Mouse (Mus musculus) kidney, adult 18-20 months (tissue): Measurements from ENCODE around the gene Tomm40l.

Experiments
- DNase-seq: peaks from one replicate; pipeline ENCODE4 v3.0.0; 2021

The Tomm40l gene

GRCm38 (mm10) chr1:171222238-171223155 lies at the start of gene Tomm40l:
Gene Tomm40l, minus strand, starts transcription at chr1:171222514.
- DNase-seq = peak; percentile 93

- DNase-seq = no peak
Observed at GRCm38 (mm10) chr1:171272086-171272485, 49.8 kb upstream of the Tomm40l start.

DNA sequence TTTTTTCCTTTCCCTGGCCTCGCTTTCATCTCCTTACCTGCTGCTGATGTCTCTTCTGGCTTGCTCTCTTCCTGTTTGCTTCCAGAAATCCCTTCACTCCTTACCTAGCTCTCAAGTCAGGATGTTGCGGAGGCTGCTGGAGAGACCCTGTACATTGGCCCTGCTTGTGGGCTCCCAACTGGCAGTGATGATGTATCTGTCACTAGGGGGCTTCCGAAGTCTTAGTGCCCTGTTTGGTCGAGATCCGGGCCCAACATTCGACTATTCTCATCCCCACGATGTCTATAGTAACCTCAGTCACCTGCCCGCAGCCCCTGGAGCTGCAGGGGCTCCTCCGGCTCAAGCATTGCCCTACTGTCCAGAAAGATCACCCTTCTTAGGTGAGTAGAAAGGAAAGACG lies 49.3 kb upstream of the Tomm40l start:
- no peak for DNase-seq

- no peak for DNase-seq
Observed at GRCm38 (mm10) chr1:171271196-171271595, 48.9 kb upstream of the Tomm40l start.

DNA sequence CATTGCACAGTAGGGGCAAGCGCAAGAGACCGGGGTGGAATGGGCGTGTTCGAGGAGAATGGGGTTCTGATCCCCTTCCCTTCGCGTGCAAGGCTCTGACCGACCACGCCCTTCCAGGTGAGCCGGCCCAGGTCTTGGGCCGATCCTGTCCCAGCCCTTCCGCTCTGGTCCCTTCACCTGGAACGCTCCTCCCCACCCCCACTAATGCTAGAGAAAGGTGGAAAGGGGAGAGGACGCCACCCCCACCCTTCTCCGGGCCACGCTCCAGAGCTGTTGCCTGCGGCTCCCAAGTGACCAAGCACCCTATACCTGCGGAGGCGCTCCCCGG lies 48.2 kb upstream of the Tomm40l start:
- peak; percentile 76 for DNase-seq

DNA sequence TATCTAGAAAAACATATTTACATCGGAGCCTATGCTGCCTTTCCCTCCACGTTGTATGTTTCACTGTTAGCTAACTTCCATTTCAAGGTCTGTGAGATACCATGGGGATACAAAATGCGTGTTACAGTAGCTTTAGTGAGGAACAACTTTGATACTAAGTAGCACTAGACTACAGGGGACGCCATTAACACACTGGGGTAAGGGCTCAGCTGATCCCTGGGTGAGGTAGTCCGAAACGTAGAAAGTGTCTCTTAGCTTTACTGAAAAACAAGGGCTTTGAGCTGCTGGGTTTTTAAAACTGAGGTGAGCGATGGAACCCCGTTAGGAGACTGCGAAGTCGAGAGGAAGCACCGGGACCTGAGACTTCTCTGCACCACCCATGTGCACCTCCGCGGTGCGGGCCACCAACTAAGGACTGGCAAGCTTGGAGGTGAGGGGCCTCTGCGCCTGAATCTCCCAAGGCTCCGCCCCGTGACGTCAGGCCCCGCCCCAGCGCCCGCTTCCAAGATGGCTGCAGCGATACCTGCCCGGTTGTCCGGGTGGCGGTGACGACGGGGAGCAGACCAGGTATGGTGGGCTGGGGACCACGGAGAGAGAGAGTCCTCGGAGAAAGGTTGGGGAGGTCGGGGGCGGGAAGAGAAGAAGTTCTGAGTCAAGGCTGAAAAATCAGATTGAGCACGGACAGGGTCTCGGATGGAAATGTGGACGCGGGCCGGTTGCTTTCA lies 47.7 kb upstream of the Tomm40l start, which contains the start of gene B4galt3:
B4galt3 (plus strand) TSS at position 481 of the 725 bp plus-strand sequence.
- DNase-seq = peak; percentile 99

- DNase-seq = no peak
Observed at GRCm38 (mm10) chr1:171268341-171268740, 46.0 kb upstream of the Tomm40l start.

DNA sequence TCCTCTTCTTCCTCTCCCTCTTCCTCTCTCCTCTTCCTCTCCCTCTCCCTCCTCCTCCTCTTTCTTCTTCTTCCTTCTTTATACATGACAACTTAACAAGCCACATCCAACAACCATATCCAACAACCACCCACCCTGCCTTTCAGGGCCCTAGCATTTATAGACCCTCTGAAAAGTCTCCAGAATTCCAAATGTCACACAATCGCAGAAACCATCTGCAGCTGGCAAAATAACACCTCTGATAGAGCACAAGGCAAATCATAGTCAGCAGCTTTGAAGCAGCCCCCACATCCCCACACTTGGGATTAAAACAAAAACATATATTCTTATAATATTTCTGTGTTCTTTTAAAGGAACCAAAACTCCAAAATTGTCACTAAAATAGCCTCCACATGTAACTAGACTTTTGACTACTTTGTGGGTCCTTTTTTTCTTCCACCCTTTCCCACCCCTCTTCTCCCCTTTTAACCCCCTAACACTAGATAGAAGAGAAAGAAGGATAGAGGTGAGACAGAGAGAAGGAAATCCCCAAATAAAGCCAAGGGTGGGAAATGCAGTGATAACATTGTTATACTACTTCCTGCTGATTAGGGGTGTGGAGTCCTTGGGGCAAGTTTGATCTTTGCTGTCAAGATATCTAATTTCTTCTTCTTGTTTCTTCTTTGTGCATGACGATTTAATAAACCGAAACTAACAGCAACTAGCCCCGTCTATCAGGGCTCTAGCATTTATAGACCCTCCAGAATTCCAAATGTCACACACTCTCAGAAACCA lies 43.8 kb upstream of the Tomm40l start:
- DNase-seq = no peak

DNA sequence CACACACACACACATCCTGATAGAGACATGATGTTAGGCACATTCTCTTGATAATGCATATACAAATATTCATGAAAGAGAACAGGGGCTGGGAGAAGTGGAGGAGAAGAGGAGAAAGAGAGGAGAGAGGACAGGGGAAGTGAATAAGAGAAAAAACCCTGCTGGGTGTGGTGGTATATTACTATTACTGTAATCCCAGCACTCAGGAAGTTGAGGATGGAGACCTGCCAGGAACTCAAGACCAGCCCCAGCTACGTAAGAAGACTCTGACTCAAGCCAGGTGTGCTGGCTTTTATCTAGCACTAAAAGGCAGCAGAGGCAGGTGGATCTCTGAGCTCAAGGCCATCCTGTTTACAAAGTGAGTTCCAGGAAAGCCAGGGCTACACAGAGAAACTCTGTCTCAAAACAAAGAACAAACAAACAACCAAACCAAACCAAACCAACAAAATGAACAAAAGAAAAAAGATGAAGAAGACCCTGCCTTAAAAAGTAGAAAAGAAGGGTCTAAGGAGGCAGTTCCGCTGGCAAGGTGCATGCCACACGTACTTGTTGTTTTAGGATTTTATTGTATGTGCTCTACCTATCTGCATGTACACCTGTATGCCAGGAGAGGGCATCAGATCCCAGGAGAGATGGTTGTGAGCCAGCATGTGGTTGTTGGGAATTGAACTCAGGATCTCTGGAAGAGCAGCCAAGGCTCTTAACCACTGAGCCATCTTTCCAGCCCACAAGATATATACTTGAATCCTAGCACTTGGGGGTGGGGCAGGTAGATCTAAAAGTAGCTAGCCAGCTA lies 41.5 kb upstream of the Tomm40l start:
- no peak for DNase-seq

- DNase-seq = no peak
Observed at GRCm38 (mm10) chr1:171263185-171263611, 40.9 kb upstream of the Tomm40l start.

GRCm38 (mm10) chr1:171262594-171263130 lies 40.3 kb upstream of the Tomm40l start:
- DNase-seq = peak; percentile 52

DNA sequence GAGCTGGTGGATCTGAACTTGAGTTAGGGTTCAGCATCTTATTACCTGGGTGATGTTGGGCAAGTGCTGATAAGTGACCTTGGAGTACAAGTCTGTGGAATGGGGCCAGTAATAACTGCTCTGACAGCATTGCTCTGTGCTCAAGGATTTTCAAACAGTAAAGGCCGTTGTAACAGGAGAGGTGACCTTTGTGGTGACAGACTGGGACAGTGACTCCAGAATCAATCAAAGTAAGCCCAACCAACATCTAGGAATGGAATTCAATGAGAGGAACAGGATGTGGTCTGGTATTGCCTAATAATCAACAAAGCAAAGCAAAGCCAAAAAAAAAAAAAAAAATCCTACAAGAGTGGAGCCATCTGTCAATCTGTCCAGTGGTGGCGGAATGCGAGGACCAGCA lies 38.0 kb upstream of the Tomm40l start:
- DNase-seq = no peak

DNA sequence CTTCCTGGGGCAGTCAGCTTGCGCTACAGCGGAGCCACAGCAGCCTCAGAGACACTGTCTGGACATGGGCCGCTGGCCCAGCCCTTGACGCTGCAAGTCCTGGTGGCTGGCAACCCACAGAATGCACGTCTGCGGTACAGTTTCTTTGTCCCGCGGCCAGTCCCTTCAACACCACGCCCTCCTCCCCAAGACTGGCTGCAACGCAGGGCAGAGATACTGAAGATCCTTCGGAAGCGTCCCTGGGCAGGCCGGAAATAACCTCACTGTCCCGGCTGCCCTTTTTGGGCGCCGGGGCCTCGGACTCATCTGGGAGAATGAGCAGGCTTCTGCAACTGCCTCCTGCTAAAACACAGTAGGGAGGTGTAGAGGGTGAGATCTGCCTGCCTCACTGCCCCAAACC lies 36.6 kb upstream of the Tomm40l start:
- no peak for DNase-seq

DNA sequence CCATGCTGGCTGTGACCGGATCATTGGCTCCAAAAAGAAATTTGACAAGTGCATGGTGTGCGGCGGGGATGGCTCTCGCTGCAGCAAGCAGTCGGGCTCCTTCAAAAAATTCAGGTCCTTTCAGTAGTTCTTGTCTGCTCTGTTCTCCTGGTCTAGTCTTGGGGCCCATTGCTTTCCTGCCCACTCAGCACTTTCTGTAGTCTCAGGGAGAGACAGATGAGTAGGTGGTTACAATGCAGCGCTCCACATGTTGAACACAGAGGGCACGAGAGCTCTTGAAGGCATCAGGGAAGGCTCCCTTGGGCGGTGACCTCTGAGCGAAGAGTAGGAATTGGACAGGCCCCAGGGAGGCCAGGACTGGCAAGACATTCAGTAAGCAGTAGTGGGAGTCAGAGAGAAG lies 35.5 kb upstream of the Tomm40l start:
- DNase-seq = no peak

- DNase-seq = peak; percentile 69
Observed at GRCm38 (mm10) chr1:171256937-171257548, 34.7 kb upstream of the Tomm40l start.

DNA sequence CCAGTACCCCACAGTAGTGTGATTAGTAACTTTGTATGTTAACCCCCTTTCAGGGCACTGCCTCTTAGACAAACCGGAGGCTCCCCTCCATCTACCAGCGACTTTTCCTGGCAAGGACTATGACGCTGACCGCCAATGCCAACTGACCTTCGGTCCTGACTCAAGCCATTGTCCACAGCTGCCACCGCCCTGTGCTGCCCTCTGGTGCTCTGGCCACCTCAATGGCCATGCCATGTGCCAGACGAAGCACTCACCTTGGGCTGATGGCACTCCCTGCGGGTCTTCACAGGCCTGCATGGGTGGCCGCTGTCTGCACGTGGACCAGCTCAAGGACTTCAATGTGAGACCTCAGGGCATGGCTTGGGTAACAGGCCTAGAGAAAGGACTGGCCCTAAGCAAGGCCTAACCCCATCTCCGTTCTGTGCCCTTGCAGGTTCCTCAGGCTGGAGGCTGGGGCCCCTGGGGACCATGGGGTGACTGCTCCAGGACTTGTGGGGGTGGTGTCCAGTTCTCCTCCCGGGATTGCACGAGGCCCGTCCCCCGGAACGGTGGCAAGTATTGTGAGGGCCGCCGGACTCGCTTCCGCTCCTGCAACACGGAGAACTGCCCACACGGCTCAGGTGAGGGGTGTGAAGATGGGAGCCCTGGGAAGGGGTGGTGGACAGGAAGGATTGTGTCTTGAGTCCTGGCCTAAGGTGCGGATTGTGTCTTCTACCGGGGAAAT lies 33.9 kb upstream of the Tomm40l start:
- peak; percentile 64 for DNase-seq

GRCm38 (mm10) chr1:171252415-171252814 lies 30.1 kb upstream of the Tomm40l start:
- DNase-seq = no peak

DNA sequence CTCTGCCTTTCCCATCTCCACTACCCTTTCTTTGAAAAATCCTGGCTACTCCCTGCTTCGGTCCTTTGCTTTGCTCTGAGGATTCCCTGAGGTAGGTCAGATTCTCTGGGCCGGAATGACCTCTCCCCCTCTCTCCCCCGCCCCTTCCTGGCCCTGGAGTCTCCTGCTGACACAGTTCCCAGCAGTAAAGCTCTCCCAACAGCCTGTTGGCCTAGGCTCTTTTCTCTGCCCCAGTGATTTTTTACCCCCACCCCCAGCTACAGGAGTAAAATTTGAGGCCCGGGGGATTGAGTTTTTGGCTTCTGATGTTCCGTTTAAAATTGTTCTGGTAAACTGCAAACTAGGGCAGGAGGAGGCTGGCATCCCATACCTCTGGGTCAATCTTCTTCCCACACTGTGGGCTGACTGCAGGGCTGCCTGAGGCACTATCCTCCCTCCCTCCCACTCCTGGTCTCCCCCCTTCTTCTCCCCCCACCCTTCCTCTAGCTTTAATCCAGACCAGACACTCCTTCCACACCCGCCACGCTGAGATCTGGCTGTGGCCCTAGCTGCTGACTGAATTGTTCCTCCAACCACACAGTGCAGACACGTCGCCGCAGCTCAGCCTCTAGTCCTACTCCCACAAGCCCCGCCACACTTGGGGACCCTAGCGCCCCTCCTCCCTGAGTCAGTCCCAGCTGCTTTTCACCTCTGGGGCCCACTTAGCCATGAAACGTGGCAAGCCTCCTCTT lies 29.4 kb upstream of the Tomm40l start:
- DNase-seq = peak; percentile 55

DNA sequence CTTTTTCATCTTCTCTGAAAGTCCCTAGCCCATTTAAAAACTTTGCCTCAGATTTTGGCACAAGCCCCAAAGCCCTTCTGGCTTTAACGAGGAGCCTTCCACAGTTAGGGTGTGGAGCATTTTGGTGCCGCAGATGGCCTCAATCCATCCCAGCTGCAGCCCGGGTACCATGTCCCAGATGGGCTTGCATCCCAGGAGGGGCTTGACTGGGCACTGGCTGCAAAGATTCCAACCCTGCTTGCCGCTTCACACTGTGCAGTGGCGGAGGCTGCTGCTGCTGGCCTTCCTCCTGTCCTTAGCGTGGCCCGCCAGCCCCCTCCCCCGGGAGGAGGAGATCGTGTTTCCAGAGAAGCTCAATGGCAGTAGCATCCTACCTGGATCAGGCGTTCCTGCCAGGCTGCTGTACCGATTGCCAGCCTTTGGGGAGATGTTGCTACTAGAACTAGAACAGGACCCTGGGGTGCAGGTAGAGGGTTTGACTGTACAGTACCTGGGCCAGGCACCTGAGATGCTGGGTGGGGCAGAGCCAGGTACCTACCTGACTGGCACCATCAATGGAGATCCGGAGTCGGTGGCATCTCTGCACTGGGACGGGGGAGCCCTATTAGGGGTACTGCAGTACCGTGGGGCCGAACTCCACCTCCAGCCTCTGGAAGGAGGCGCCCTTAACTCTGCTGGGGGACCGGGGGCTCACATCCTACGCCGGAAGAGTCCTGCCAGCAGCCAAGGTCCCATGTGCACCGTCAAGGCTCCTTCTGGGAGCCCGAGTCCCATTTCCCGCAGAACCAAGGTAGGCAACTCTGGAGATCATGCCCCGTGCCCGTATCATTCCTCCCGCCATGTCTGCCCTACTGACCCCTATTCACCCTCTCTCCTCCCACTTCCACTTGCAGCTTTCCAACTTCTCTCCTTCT lies 28.6 kb upstream of the Tomm40l start, which contains the start of gene Ndufs2:
Ndufs2 (minus strand) TSS at position 709 of the 914 bp plus-strand sequence.
- no peak for DNase-seq
